Mouse (Mus musculus): ENCODE results near the gene Mrps36. TPM values are rescaled to one million over a fixed set of nuclear protein-coding genes. Genes with fewer than 3 reads are reported as not detected.

Gene Mrps36
- polyA plus RNA-seq, 1 experiment from 2014 or later, result 160 TPM

Other genes starting within 250 kb of the Mrps36 start
- gene Ocln, start 191.9 kb downstream of the Mrps36 start, polyA plus RNA-seq (2016; fragmentation: Nextera tagmentation; extraction: Ambion mirVana), result 1.2 and 1.5 TPM in 2 replicates
- gene Marveld2, start 127.7 kb downstream of the Mrps36 start, polyA plus RNA-seq (2016; fragmentation: Nextera tagmentation; extraction: Ambion mirVana), result 2.1 and 2.3 TPM in 2 replicates
- gene Ak6, start 93.7 kb downstream of the Mrps36 start, polyA plus RNA-seq (2016; fragmentation: Nextera tagmentation; extraction: Ambion mirVana), result 342 and 358 TPM in 2 replicates
- gene Rad17, start 93.6 kb downstream of the Mrps36 start, polyA plus RNA-seq (2016; fragmentation: Nextera tagmentation; extraction: Ambion mirVana), result 20.0 and 21.7 TPM in 2 replicates
- gene Taf9, start 93.1 kb downstream of the Mrps36 start, polyA plus RNA-seq (2016; fragmentation: Nextera tagmentation; extraction: Ambion mirVana), result 20.6 and 22.1 TPM in 2 replicates
- gene Ccdc125, start 74.9 kb downstream of the Mrps36 start, polyA plus RNA-seq (2016; fragmentation: Nextera tagmentation; extraction: Ambion mirVana), result 2.7 TPM in 2 replicates
- gene Cdk7, start 13.7 kb downstream of the Mrps36 start, polyA plus RNA-seq (2016; fragmentation: Nextera tagmentation; extraction: Ambion mirVana), result 81.7 and 97.3 TPM in 2 replicates
- 58.9 and 67.0 TPM in 2 replicates for gene Cenph, start 31.2 kb upstream of the Mrps36 start, polyA plus RNA-seq (2016; fragmentation: Nextera tagmentation; extraction: Ambion mirVana)
- gene Ccnb1, start 41.9 kb upstream of the Mrps36 start, polyA plus RNA-seq (2016; fragmentation: Nextera tagmentation; extraction: Ambion mirVana), result 451 and 479 TPM in 2 replicates
- gene Slc30a5, start 88.8 kb upstream of the Mrps36 start, polyA plus RNA-seq (2016; fragmentation: Nextera tagmentation; extraction: Ambion mirVana), result 34.9 and 35.6 TPM in 2 replicates